Mouse (Mus musculus): ENCODE results near the gene Arpc1a.

- TF ChIP-seq POLR2A (IDR thresholded peaks at IDR 0.05; ENCODE audit: borderline replicate concordance, low read depth, low read length) (no peak), CTCF (IDR thresholded peaks at IDR 0.05; ENCODE audit: low read depth, low read length) (peak; percentile 59)
Measured at GRCm38 (mm10) chr5:145119385-145119784, 35.8 kb downstream of the Arpc1a start.

All from bone marrow macrophage, adult 2 months (primary cell).